Mouse (Mus musculus) spleen, adult 2 months (tissue): ENCODE measurements around the gene Igfals.

Experiments
- CTCF ChIP-seq: fragments of 200-500 bp; IDR thresholded peaks from 2 replicates; pipeline ENCODE4 v1.5.1; 2011; ENCODE audit warnings: mild to moderate bottlenecking, inconsistent platforms; ENCODE audit not compliant: insufficient read depth, insufficient read length, insufficient replicate concordance; ENCODE audit errors: extremely low read depth
- POLR2A ChIP-seq: fragments of 200-500 bp; IDR thresholded peaks from 2 replicates; pipeline ENCODE4 v1.6.1; 2011; ENCODE audit warnings: low read depth, low read length, inconsistent platforms

GRCm38 (mm10) chr17:24894061-24894994 lies 28.5 kb downstream of the Igfals start:
- TF ChIP-seq CTCF: no peak
- TF ChIP-seq POLR2A: no peak
